Mouse (Mus musculus) frontal cortex, postnatal 14 days (tissue): Measurements from ENCODE around the gene Cabin1.

Source experiments
- DNase-seq, 2 experiments: peaks; one replicate each; pipeline ENCODE4 v3.0.0; 2022; ENCODE audit warnings: low spot score in 2 of 2

Gene Cabin1

GRCm38 (mm10) chr10:75763682-75764518, at the start of gene Cabin1:
TSS of gene Cabin1 (minus strand) at chr10:75764341.
- DNase-seq: peak; percentile 97

GRCm38 (mm10) chr10:75804217-75804616, 40.1 kb upstream of the Cabin1 start:
- no peak for DNase-seq

- DNase-seq: no peak
Observed at GRCm38 (mm10) chr10:75798176-75798696, 34.1 kb upstream of the Cabin1 start, which contains the start of gene Gstt1. TSS of gene Gstt1 (minus strand) at chr10:75798584.

GRCm38 (mm10) chr10:75797619-75798175, 33.6 kb upstream of the Cabin1 start:
- DNase-seq: no peak

- DNase-seq: no peak
Observed at GRCm38 (mm10) chr10:75796731-75797516, 32.8 kb upstream of the Cabin1 start.

GRCm38 (mm10) chr10:75794880-75795279, 30.7 kb upstream of the Cabin1 start:
- DNase-seq: no peak

GRCm38 (mm10) chr10:75790773-75791172, 26.6 kb upstream of the Cabin1 start:
- no peak for DNase-seq

GRCm38 (mm10) chr10:75789841-75790240, 25.7 kb upstream of the Cabin1 start:
- DNase-seq: no peak

- no peak for DNase-seq
Observed at GRCm38 (mm10) chr10:75789081-75789735, 25.1 kb upstream of the Cabin1 start.

GRCm38 (mm10) chr10:75788277-75788676, 24.1 kb upstream of the Cabin1 start:
- no peak for DNase-seq

GRCm38 (mm10) chr10:75785442-75785841, 21.3 kb upstream of the Cabin1 start:
- no peak for DNase-seq

GRCm38 (mm10) chr10:75780769-75781578, 16.8 kb upstream of the Cabin1 start, which contains the start of the genes Gm20441 and Gstt3:
TSS of gene Gm20441 (minus strand) at chr10:75780954.
TSS of gene Gstt3 (minus strand) at chr10:75781414.
- DNase-seq: no peak

- DNase-seq: no peak
Observed at GRCm38 (mm10) chr10:75779206-75780174, 15.3 kb upstream of the Cabin1 start.

GRCm38 (mm10) chr10:75777885-75778284, 13.7 kb upstream of the Cabin1 start:
- no peak for DNase-seq

GRCm38 (mm10) chr10:75776562-75776961, 12.4 kb upstream of the Cabin1 start:
- no peak for DNase-seq

GRCm38 (mm10) chr10:75774587-75774986, 10.4 kb upstream of the Cabin1 start:
- DNase-seq: no peak

- DNase-seq: no peak
Observed at GRCm38 (mm10) chr10:75774102-75774501, 10.0 kb upstream of the Cabin1 start.

- DNase-seq: peak; percentile 65 to 72
Observed at GRCm38 (mm10) chr10:75772795-75773664, 8.9 kb upstream of the Cabin1 start, which contains the start of gene Ddt. TSS of gene Ddt (minus strand) at chr10:75773414.
